Mouse (Mus musculus) cerebellum, adult 18-20 months (tissue): Measurements from ENCODE around the gene Slc6a11.

Source experiments
- DNase-seq, 2 experiments: peaks; one replicate each; pipeline ENCODE4 v3.0.0; 2021

The Slc6a11 gene

GRCm38 (mm10) chr6:114131122-114131872 lies at the start of gene Slc6a11:
TSS of gene Slc6a11 (plus strand) at chr6:114131241.
- DNase-seq, result peak in 1 of 2 experiments; percentile 21

GRCm38 (mm10) chr6:114087106-114087505 lies 43.9 kb upstream of the Slc6a11 start:
- DNase-seq, result no peak

GRCm38 (mm10) chr6:114089626-114090025 lies 41.4 kb upstream of the Slc6a11 start:
- DNase-seq, result peak; percentile 61 to 81

- no peak for DNase-seq
Observed at GRCm38 (mm10) chr6:114092216-114092615, 38.8 kb upstream of the Slc6a11 start.

- DNase-seq, result peak; percentile 21 to 29
Observed at GRCm38 (mm10) chr6:114094251-114094650, 36.8 kb upstream of the Slc6a11 start.

GRCm38 (mm10) chr6:114096574-114096973 lies 34.5 kb upstream of the Slc6a11 start:
- no peak for DNase-seq

- no peak for DNase-seq
Observed at GRCm38 (mm10) chr6:114101923-114102322, 29.1 kb upstream of the Slc6a11 start.

GRCm38 (mm10) chr6:114119507-114119906 lies 11.5 kb upstream of the Slc6a11 start:
- no peak for DNase-seq

- no peak for DNase-seq
Observed at GRCm38 (mm10) chr6:114125530-114125929, 5.5 kb upstream of the Slc6a11 start.

- peak; percentile 4 to 9 for DNase-seq
Observed at GRCm38 (mm10) chr6:114132472-114132871, 1.4 kb downstream of the Slc6a11 start.

GRCm38 (mm10) chr6:114132916-114133315 lies 1.9 kb downstream of the Slc6a11 start:
- DNase-seq, result no peak

GRCm38 (mm10) chr6:114138970-114139369 lies 7.9 kb downstream of the Slc6a11 start:
- no peak for DNase-seq

GRCm38 (mm10) chr6:114141481-114141880 lies 10.4 kb downstream of the Slc6a11 start:
- DNase-seq, result no peak

- no peak for DNase-seq
Observed at GRCm38 (mm10) chr6:114142480-114142879, 11.4 kb downstream of the Slc6a11 start.

GRCm38 (mm10) chr6:114143544-114143943 lies 12.5 kb downstream of the Slc6a11 start:
- DNase-seq, result no peak

- no peak for DNase-seq
Observed at GRCm38 (mm10) chr6:114144447-114145105, 13.5 kb downstream of the Slc6a11 start.

GRCm38 (mm10) chr6:114145650-114146329 lies 14.7 kb downstream of the Slc6a11 start:
- no peak for DNase-seq

GRCm38 (mm10) chr6:114155720-114156119 lies 24.7 kb downstream of the Slc6a11 start:
- DNase-seq, result no peak

- peak; percentile 42 to 49 for DNase-seq
Observed at GRCm38 (mm10) chr6:114158811-114159210, 27.8 kb downstream of the Slc6a11 start.

GRCm38 (mm10) chr6:114160732-114161131 lies 29.7 kb downstream of the Slc6a11 start:
- no peak for DNase-seq

- DNase-seq, result no peak
Observed at GRCm38 (mm10) chr6:114174052-114174397, 43.0 kb downstream of the Slc6a11 start.

GRCm38 (mm10) chr6:114174398-114175140 lies 43.5 kb downstream of the Slc6a11 start:
- no peak for DNase-seq

- DNase-seq, result no peak
Observed at GRCm38 (mm10) chr6:114178141-114178540, 47.1 kb downstream of the Slc6a11 start.
